Mouse (Mus musculus) cerebellum, adult 2 months (tissue): ENCODE results near the gene Smco2.

Source experiments
- CTCF ChIP-seq: fragments of 200-500 bp; IDR thresholded peaks from 2 replicates; pipeline ENCODE4 v1.5.1; 2011; ENCODE audit warnings: low read depth, mild to moderate bottlenecking, control low read depth, low read length, moderate library complexity, borderline replicate concordance; ENCODE audit not compliant: insufficient read depth
- POLR2A ChIP-seq: fragments of 200-500 bp; IDR thresholded peaks from 2 replicates; pipeline ENCODE4 v1.6.1; 2011; ENCODE audit warnings: low read length, control low read depth, borderline replicate concordance; ENCODE audit not compliant: insufficient read depth

GRCm38 (mm10) chr6:146863154-146863553 is 13.2 kb downstream of the Smco2 start:
- TF ChIP-seq POLR2A (no peak), CTCF (no peak)
